Mouse (Mus musculus) thymus, postnatal 4 days (tissue): ENCODE results near the gene Ager.
A peak's percentile ranks its signal among the peaks of the same experiment; 100 is the strongest.

Experiments used
- DNase-seq: peaks from one replicate; pipeline ENCODE4 v3.0.0; 2021

Ager gene

DNA sequence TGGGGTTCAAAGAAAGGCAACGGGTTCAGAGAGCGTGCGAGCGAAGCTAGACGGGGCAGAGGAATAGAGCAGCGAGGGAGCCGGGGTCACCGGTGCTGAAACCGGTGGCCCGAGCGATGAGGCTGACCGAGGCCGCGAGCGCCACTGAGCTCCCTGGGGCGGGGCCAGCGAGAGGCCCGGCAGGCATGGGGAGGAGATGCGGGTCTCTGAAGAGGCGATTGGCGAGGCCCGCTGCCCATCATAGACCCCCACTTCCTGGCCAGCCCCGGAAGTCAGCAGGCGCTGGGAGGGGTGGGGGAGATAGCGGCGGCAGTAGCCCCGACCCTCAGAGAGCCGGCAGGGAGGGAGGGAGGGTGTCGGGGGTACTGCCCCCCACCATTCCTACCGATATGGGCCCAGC lies 7.9 kb downstream of the Ager start:
- peak; percentile 96 for DNase-seq

DNA sequence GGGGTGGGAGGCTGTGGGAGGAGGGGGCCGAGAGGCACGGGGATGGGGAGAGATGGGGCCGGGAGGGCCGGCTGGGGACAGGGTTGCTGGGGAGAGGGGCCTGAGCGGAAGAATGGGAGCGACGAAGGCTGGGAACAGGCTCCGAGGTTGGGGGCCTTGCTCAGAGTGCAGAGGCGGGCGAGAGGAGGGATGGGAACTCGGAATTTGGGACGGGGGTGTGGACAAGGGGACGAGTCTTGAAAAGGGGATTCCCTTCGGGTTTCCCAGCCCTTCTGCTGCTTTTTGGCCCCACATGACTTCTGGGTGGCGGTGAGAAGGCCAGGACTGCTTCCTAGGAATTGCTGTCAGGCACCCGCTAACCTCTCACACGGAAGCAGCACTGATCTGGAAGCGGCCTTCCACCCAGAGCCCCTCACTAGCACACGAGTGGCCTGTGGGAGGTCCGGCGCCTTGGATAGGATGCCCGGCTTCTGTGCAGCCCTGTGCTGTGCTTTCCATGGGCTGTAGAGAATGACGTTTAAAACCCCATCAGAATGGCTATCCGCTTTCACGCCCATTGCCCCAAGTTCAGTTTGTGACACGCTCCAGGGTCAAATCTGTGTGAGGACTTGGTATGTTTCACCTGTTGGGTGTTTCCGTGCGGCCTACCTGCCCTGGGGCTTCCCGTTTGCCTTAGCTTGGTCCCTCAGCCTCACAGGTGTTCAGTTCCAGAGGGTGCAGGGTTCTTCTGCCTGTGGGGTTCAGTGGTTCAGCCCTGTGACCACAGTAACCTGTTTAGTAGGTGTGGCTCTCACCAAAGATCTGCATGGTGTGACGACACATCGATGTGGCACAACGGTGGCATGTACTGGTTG lies 8.8 kb downstream of the Ager start:
- DNase-seq = no peak

DNA sequence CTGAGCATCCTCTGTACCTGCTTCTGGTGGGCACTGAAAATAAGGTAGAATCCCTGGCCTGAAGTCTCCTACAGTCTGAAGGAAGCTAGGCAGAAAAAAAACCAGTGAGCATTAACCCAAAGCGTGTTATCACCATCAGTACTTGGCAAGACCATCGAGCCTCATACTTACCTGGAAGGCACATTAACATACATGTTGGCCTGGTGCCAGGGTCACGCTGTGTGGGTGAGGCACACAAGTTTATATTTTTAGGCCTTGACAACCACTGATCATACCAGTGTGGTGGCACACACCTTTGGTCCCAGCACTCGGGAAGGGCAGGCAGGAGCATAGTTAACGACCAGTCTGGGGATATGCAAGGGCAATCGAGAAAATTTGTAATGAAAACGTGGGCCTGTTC lies 10.3 kb downstream of the Ager start:
- no peak for DNase-seq

DNA sequence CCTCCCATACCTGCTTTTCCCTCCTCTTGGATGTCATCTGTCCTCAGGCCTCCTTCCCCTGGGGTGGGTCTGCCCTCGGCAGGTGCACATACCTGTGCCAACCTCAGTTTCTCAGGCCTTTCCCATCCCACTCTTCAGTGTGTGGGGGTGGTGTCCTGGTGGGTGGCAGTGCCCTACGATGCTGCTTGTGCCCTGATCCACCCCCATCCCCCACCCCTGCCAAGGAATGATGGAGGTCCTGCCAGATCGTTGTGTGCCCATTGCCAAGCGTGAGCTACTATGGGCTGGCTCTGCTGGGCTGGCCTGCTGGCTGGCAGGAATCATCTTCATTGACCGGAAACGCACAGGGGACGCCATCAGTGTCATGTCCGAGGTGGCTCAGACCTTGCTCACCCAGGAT lies 13.4 kb downstream of the Ager start:
- no peak for DNase-seq

DNA sequence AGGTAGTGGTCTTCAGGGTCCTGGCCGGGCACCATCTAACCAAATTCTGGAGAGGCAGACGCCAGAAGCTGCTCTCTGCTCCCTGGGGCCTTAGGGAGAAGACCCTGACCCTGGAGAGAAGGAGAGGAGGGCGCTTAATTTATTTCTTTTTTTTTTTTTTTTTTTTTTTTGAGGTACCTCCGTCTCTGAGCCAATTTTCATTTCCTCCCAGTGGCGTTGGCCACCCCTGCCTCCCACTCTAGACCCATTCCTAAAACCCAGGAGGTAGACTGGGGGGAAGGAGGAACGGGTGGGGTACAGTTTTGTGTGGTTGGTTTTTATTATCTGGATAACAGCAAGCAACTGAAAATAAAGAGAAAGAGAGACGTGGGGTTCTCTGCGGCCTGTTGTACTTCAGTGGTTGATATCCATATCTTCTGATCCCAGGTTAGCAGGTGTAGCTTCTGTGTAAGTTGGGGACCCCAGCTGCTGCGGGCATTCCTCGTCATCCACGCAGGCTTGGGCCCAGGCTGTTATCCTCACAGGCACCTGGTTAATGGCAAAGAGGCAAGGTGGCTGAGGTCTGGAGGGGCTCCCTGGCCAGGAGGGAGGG lies 15.5 kb downstream of the Ager start:
- no peak for DNase-seq

DNA sequence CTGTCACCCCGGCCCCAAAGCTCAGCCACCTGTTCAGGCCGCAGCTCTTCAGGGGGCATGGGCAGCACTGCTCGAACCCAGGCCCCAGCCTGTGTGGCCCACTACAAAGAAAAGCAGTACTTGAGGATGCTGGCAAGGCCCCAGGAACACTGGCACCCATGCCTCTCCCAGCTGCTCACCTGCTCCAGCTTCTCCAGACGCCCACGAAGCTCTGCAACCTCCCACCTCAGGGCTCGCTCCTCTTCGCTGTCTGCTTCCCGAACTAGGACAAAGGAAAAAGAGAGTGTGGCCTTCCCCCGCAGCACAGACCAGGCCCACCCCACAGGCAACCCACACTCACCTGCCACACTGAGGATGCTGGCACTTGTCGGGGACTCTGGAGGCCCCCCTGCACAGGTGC lies 16.2 kb downstream of the Ager start:
- DNase-seq = no peak

DNA sequence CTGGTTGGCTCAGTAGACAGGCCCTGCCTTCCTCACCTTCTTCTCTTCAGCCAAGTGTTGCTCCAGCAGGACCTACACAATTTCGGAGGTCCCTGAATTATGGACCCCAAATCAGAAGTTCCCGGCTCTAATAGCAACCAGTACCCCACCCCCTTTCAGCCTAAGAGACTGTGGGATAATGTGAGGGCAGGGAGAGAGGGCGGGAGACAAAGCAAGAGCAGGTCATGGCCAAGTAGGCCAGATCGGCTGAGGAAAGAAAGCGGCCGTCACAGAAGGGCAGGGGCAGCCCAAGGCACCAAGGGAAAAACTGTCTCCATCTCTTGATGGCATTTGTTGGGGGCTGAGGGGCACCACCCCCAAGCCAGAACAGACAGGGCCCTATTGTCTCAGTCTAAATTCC lies 18.2 kb downstream of the Ager start, which contains the start of gene Egfl8:
TSS of gene Egfl8 (minus strand) at position 101 of the 400 bp plus-strand sequence.
- DNase-seq = no peak

DNA sequence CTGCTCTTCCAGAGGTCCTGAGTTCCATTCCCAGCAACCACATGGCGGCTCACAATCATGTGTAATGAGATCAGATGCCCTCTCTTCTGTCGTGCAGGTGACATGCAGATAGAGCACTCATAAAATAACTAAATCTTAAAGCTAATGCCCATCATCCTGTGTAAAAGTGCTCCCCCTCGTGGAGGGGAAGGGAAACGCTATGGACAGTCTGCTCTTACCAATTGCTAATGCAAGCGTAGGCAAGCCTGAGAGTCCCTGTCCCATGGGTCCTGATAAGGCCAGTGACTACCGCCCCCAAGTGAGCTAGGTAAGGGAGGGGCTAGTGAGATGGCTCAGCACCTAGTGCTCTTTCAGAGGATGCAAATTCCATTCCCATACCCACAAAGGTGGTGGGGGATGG lies 21.3 kb downstream of the Ager start:
- peak; percentile 86 for DNase-seq

DNA sequence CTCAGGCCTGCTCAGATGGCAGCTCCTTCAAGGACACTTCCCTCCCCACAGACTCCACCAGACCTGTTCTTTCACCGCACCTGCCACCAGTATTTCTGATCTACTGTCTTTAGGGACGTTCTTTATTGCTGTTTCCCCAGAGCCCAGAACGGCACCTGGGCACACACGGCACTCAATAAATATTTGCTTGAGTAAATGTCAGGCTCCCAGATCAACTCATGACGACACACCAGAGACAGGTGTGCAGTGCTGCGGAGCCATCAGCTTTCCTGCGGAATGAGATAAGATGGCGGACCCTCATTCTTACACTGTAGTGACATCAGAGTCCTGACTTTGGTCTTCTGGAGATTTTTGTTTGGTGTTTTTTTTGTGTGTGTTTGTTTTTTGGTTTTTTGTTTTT lies 23.3 kb downstream of the Ager start:
- DNase-seq = no peak

DNA sequence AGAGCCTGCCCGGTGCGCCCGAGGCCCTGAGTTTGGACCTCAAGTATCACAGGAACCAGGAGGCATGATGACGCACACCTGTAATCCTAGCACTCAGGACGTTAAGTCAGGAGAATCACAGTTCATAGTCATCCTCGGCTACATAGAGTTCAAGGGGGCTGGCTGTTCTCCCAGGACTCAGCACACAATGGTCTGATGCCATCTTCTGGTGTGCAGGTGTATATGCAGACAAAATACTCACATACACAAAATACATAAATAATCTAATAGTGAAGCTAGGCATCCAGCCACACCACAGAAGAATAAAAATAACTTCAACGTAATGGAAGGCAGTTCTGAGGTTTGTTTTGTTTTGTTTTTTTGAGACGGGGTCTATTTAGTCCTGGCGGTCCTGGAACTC lies 25.5 kb downstream of the Ager start:
- no peak for DNase-seq

DNA sequence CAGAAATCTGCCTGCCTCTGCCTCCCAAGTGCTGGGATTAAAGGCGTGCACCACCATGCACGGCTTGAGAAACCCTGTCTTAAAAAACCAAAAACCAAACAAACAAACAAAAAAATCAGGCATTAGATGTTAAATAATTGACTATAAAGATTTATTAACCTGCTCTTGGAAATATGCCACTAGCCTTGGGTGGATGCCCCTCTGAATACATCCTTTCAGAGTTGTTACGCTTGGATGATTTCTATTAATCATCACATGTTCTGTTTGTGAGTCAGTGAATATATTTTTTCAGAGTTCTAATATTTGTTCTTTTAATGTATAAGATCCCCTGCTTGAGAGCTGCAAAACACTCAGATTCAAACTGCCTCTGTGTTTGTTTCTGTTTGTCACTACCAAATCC lies 27.3 kb downstream of the Ager start:
- DNase-seq = no peak

DNA sequence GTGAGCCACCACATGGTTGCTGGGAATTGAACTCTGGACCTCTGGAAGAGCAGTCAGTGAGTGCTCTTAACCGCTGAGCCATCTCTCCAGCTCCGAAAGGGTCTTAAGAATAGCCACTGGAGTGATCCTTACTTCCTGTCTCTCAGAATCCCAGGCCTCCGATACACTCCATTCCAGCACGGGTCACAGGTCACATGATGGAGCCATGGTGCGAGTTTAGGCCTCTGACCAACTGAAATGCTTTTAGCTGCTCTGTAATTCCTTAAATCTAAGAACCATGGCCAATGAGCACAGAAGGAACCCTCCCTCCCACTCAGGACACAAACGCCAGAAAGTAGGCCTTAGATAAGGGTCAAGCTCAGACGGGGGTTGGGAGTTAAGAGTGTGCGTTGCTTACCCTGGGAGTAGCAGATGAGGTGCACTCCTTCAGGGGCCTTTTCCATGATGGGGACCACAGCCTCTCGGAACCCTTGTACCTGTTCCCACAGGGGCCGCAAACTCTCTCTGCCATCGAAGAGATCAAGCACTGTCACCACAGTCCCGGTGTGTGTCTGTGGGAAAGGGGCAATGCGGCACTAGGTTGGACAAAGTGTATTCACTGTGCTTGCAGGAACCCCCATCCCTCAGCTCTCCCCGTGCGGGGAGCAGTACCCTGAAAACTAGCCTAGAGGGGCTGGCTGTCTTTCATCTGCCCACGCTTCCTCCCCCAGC lies 28.6 kb downstream of the Ager start:
- DNase-seq = no peak

DNA sequence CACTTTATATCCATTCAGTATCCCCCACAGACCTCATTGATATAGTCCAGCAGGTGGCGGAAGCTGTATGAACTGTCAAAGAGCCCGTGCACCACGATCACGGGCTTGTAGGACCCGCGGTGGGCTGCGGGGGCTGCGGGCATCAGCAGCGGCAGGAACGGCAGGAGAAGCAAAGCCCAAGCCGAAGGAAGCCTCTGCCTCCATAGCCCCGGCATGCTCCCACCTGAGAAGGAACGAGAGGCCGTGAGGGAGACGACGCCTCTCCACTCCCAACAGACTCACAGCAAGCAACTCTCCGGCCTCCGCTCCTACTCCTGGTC lies 29.1 kb downstream of the Ager start:
- peak; percentile 68 for DNase-seq

DNA sequence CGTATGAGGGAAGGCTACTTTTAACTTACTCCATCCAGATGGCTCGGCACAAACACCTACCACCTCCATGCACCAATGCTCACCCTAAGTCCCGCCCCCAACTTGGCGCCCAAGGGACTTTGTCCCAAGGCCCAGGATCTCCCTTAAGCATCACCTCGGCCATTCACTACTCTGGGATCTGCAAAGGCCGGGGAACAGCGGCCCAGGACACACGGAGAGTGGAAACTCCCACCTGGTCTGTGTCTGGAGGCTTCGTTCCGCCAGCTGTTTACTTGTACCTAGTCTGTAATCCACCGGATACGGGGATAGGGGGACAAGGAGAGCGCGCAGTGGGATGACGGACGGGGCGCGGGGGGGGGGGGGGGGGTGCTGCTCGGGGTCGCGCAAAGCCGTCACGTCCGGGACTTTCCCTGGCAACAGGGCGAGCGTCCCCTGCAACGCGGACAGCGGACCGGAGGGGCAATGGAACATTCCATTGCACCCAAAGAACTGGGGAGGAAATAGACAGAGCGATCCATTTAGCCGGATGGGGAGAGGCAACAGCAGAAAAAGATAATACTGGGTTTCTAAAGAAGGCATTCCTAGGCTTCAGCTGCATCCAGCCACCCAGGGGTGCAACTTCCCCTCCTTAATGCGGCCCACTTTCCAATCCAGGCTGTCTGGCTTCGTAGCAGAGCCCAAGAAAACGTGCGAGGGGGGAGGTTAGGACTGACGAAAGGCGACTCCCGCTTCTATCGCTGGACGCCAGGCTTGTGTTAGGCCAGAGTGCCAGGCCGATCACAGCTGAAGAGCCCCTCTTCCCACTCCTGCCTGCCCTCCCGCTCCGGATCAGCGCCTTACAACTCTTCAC lies 29.7 kb downstream of the Ager start:
- peak; percentile 86 for DNase-seq

DNA sequence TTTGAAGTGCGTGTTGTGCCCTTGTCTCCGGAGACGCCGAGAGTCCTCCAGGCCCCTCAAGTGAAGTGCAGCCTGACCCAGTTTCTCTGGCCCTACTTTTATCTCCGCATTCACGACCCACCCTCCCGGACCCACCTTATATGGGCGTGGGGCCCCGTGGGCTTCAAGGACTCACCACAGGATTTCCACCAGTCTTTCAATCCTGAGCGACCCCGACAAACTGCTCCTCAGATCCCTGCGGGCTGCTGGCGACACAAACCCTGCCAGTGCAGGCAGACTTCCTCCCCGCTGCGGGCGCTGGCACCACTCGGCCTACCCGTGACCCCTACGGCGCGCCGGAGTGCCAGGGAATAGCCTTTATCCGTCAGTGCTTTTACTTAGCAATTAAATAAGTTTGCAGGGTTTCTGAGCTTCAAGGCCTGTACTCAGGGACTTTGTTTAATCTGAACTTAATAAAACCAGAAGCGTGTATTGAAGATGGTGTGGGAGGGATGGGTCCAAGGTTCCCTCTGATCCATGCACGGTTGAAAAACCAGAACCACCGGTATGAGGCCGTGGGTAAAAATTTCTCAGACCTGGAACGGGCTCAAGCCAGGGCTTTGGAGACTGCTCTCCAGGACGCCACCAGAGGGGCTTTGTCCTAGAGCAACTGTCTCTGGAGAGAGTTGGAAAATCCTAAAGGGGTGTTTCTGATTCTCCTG lies 30.4 kb downstream of the Ager start, which contains the start of gene Ppt2:
TSS of gene Ppt2 (minus strand) at position 568 of the 701 bp plus-strand sequence.
- peak; percentile 78 for DNase-seq

DNA sequence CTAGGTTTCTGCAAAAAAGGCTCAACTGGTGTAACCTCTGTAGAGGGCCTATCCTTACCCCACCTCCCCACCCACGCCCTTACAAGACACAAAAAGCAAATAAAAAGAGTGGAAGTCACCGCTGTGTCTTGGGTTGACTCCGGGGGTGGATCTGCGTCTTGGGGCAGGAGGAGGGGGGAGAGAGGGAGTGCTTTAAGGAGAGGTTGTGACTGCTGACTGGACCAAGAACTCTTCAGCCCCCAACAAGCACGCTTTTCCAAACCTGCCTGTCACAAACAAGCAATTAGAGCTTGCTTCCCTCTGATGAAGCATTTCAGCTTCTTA lies 30.9 kb downstream of the Ager start:
- peak; percentile 50 for DNase-seq

DNA sequence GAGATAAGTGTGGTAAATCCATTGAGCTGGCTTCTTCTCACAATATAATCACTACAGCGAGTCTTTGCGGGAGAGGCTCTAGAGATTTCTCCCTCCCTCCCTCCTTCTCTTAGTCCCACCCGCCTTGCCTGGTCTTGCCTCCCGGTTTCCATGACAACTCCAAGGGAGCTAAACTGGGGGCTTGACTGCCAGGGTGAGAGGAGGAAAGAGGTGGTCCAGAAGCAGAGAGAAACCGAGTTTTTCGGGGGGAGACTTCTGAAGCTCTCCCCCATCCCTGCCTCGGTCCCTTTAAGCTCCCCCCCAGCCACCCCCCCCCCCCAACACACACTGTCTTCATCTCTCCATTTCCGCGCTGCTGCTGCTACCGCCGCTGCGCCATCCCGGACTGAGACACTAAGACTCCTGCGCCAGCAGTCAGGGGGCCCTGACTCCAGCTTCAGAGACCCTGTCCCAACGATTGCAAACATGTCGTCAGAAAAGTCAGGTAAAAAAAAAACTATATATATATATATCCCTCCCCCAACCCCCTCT lies 31.6 kb downstream of the Ager start, which contains the start of gene Prrt1:
TSS of gene Prrt1 (plus strand) at position 313 of the 531 bp plus-strand sequence.
- DNase-seq = peak; percentile 72

DNA sequence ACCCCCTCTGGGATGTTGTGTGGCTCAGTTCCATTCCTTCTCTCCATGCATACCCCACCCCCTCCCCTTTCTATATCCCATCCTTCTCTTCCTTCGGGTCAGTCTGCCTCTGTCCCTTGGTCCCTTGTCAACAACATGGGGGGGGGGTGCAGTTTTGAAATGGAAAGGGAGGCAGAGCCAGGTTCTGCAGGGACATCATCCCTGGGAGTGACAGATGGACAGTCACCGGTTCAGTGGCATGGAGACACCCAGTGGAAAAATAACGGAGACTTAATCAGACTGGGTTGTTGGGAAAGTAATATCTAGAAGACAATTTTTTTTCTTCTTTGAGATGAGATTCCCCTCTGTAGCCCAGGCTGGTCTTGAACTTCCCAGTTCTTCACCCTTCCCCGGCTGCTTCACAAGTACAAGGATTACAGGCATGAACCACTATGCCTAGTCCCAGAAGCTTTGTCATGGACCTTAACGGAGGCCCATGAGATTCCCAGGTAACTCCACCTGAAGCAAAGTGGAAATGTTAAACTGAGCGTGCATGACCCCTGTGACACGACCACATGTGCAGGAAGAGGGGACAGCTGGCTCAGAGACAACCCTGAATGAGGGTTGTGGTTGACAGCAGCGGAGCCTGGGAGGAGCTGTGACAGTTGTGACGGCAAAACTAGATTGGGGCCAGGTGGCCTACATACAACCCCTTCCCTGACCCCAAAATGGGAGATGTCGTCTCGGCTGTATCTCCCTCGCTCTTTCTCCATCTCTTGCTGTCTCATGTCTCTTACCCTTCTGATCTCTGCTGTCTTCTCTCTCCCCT lies 32.3 kb downstream of the Ager start:
- peak; percentile 80 for DNase-seq

DNA sequence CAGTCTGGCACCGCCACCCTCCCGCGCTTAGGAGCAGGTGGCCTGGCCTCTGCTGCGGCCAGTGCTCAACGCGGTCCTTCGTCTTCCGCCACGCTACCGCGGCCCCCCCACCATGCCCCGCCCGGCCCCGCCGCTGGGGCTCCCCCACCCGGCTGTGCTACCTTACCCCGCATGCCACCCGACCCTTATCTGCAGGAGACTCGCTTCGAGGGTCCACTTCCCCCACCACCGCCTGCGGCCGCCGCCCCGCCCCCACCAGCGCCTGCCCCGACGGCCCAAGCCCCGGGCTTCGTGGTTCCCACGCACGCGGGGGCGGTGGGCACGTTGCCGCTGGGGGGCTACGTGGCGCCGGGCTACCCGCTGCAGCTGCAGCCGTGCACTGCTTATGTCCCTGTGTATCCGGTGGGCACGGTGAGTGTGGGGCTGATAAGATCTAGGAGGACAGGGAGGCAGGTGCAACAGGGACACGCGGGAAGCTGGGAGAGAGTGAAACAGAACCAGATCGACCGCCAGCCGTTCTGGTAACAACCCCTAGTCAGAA lies 33.2 kb downstream of the Ager start:
- DNase-seq = peak; percentile 82

DNA sequence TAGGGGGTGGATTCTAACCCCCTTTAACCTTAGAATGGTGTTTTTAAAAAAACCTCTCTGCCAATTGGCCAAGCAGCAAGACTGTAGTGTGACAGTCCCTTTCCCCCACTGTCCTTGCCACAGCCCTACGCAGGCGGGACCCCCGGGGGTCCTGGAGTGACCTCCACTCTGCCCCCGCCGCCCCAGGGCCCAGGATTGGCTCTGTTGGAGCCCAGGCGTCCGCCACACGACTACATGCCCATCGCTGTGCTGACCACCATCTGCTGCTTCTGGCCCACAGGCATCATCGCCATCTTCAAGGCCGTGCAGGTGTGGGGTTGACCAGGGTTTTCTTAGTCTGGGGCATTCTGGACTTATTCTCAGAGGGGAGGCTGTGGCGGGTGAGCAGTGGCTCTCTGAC lies 34.0 kb downstream of the Ager start:
- DNase-seq = peak; percentile 55

DNA sequence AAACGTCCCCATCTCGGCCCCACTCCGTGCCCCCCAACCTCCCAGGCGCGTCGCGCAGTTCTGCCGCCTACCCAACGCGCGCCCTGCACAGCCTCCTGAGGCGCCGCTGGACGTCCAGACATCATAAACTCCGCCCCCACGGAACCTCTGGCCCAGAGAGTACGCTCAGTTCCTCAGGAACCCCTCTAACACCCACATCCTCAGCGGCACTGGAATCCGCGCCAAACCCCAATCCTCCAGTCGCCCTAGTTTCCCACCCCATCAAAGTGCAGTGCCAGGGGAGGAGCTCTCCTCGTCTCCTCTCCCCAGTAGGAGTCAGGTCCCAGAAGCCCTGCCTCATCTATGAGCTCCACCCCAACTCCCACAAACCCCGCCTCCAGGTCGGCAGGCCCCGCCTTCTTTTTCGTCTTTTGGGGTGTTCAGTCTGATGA lies 34.6 kb downstream of the Ager start:
- peak; percentile 93 for DNase-seq
